Mouse (Mus musculus): ENCODE results near the gene Txlnb.

DNA sequence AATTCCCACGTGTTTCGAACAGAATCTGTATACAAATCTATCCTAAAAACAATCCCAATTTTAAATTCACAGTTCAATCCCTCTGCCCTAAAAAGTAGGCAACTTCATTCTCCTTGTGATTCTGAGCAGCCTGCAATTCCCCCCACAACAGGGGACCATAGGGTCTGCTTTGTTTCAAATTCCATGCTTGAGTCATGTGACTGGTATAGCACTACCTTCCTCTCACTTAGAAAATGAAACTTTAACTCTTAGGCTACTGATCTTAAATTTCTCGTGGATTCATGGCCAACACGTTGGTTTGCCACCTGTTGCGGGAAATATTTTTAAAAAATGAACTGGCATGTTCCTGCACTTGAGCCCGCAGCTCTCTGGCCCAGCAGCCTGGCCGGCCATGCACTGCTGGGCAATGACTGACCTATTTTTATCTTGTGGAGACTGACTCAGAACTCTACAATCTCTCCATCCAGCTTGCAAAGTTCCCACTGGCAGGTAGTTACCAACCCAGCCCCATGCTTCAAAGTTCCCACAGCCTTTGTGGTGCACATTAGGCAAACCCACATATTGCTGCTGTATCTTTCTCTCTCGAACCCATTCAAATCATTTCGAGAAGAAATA is 61.7 kb downstream of the Txlnb start:
- no peak for TF ChIP-seq CTCF (IDR thresholded peaks at IDR 0.05; ENCODE audit: control insufficient read depth, insufficient read depth, insufficient replicate concordance, low read depth, low read length)
- no peak for TF ChIP-seq POLR2A (IDR thresholded peaks at IDR 0.05; ENCODE audit: control insufficient read depth, low read depth, low read length)
